Mouse (Mus musculus) liver, postnatal 0 days (tissue): ENCODE data around the gene Ctss. TPM values are rescaled to one million over a fixed set of nuclear protein-coding genes. Genes with fewer than 3 reads are reported as not detected.

Experiments used
- ATAC-seq: fragments of 200-750 bp; cut with Nextera tagmentation; 2 replicates; pipeline ENCODE4 v1.8.0; 2017; ENCODE audit warnings: mild to moderate bottlenecking, moderate library complexity
- DNase-seq: peaks from one replicate; pipeline ENCODE4 v3.0.0-alpha.2; 2016
- H3K27ac ChIP-seq: fragments of 300-500 bp; sonication (generic); 2 replicates; pipeline ENCODE4 v1.5.1; 2014; ENCODE audit warnings: antibody characterized with exemption, moderate library complexity, mild to moderate bottlenecking, low read depth
- H3K27me3 ChIP-seq: fragments of 300-500 bp; sonication (generic); 2 replicates; pipeline ENCODE4 v1.6.1; 2014; ENCODE audit warnings: low read length, control low read depth, mixed read lengths; ENCODE audit not compliant: insufficient read depth
- H3K36me3 ChIP-seq: fragments of 300-500 bp; sonication (generic); replicated peaks from 2 replicates; pipeline ENCODE4 v1.6.1; 2014; ENCODE audit warnings: mild to moderate bottlenecking, control low read depth, low read length, moderate library complexity, mixed read lengths; ENCODE audit not compliant: insufficient read depth
- H3K4me1 ChIP-seq: fragments of 300-500 bp; sonication (generic); 2 replicates; pipeline ENCODE4 v1.6.1; 2014; ENCODE audit warnings: antibody characterized with exemption, mild to moderate bottlenecking, control low read depth; ENCODE audit not compliant: insufficient read depth
- H3K4me2 ChIP-seq: fragments of 300-500 bp; sonication (generic); 2 replicates; pipeline ENCODE4 v1.6.1; 2014; ENCODE audit warnings: low read depth, mild to moderate bottlenecking, low read length, moderate library complexity, mixed read lengths
- H3K4me3 ChIP-seq: fragments of 300-500 bp; sonication (generic); 2 replicates; pipeline ENCODE4 v1.5.1; 2014; ENCODE audit warnings: low read depth, low read length
- H3K9ac ChIP-seq: fragments of 300-500 bp; sonication (generic); replicated peaks from 2 replicates; pipeline ENCODE4 v1.6.1; 2014; ENCODE audit warnings: mild to moderate bottlenecking, moderate library complexity
- H3K9me3 ChIP-seq: fragments of 300-500 bp; sonication (generic); 2 replicates; pipeline ENCODE4 v1.6.1; 2016; ENCODE audit warnings: mild to moderate bottlenecking, control low read depth, low read length, mixed read lengths
- CTCF ChIP-seq: sonication (generic); IDR thresholded peaks from 2 replicates; pipeline ENCODE4 v1.5.1; 2016; ENCODE audit warnings: antibody characterized with exemption, low read depth
- EP300 ChIP-seq: IDR thresholded peaks from 2 replicates; pipeline ENCODE4 v1.6.1; 2016; ENCODE audit warnings: antibody characterized with exemption, low read depth, mild to moderate bottlenecking
- whole genome bisulfite sequencing: fragments of 180-500 bp; shearing (Covaris S2); extraction: QIAGEN DNeasy Blood & Tissue Kit; methylation state at CpG from one replicate; pipeline ENCODE4 v1.1.7; 2014; ENCODE audit not compliant: insufficient replicate concordance; 5-methylcytosine and 5-hydroxymethylcytosine counted together
- polyA plus RNA-seq: library from polyadenylated mRNA; unstranded; fragments of >200 nt; fragmentation: Nextera tagmentation; extraction: Ambion mirVana; gene quantifications from 2 replicates; pipeline ENCODE4 v1.2.1, GENCODE M21; 2015

The Ctss gene
- polyA plus RNA-seq = 89.4 and 92.8 TPM in 2 replicates

DNA sequence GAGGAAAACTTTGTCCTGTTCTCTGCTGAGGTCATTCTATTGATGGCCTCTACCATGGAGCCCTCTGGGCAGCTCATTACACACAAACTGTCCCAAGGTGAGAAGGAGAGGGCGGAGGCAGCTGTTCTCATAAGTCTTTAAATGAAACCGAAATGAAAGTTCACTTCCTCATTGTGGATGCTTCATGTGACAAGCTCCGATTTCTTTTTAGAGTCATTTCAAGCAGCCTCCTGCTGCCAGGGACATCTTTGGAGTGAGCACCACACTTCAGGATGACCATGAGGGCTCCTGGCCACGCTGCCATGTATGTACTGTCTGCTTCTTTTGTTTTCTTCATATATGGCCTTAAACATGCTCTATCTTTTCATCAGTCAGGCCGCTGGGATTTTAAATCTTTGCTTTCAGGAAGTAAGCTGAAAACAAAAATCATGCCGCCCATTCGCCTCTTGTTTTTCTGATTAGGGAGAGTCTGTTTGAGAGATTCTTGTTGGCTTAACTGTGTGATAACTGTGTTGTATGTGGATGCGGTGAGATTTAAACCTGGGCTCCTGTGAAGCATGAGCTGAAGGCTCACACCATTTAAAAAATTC lies at the start of gene Ctss:
Gene Ctss, plus strand, starts transcription at position 165 of the 590 bp plus-strand sequence.
- 48% methylated on average over 8 of the region's 8 CpGs for WGBS
- H3K27ac ChIP-seq = peak within 1 kb of the TSS; percentile 19; the same call in 1 of the 2 replicates
- no peak within 1 kb of the TSS for H3K9ac ChIP-seq
- ATAC-seq = no peak
- DNase-seq = no peak
- no peaks in the 10 kb centered on the region for H3K9me3 ChIP-seq
- peak within 1 kb of the TSS; percentile 21 for H3K4me3 ChIP-seq
- peak within 1 kb of the TSS; percentile 34; the same call in 1 of the 2 replicates for H3K4me2 ChIP-seq
- H3K27me3 ChIP-seq = no peaks in the 10 kb centered on the region
- H3K4me1 ChIP-seq = peaks cover 8% of the 10 kb centered on the region; the same call in 1 of the 2 replicates
- H3K36me3 ChIP-seq = no peaks in the 10 kb centered on the region
- TF ChIP-seq EP300 = no peak
- TF ChIP-seq CTCF = no peak

DNA sequence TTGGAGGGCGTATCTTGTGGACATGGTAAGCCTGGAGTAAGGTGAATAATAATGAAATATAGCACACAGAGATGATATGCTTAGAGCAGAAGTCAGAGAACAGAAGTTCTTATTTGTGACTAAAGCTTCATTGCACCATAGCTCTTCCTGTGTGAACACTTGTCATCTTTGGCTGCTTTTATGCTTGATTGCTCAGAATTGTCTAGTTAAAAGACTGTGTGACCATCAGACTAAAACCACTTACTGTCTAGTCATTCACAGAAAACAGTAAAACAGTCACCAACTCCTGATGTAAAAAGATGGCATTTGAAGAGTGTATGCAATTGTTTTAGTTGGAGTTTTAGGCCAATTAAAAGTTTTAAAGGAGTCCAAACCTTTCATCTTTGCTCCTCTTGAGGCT lies 47.6 kb upstream of the Ctss start:
- no peaks in the 10 kb centered on the region for H3K4me1 ChIP-seq
- no peak overlapping the region for H3K9ac ChIP-seq
- H3K4me3 ChIP-seq = no peak overlapping the region
- H3K9me3 ChIP-seq = no peaks in the 10 kb centered on the region
- H3K27ac ChIP-seq = no peak overlapping the region
- no peak overlapping the region for H3K4me2 ChIP-seq
- H3K27me3 ChIP-seq = no peaks in the 10 kb centered on the region
- peaks cover 70% of the 10 kb centered on the region for H3K36me3 ChIP-seq
- WGBS = 89% methylated on average over 1 of the region's 1 CpGs
- ATAC-seq (no peak), DNase-seq (no peak)
- TF ChIP-seq EP300 = no peak
- no peak for TF ChIP-seq CTCF

DNA sequence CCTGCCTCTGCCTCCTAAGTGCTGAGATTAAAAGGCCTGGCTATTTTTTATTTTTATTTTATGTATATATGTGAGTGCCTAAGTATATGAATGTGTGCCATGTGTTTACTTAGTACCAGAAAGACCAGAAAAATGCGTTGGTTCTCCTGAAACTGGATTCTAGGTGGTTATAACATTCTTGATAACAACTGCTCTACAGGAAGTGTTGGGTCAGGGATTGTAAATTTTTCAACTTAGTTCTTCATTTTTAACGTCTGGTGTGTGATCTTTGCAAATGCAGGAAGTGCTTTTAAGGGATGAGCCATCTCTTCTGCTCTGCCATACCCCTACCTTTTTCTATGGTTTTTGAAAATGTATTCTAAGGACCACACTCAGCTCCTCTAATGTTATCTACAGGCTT lies 40.2 kb upstream of the Ctss start:
- ATAC-seq = no peak
- no peak for DNase-seq
- Histone ChIP-seq H3K27me3 (no peaks in the 10 kb centered on the region), H3K4me2 (no peak overlapping the region), H3K9me3 (no peaks in the 10 kb centered on the region), H3K9ac (no peak overlapping the region), H3K4me3 (no peak overlapping the region), H3K36me3 (peaks cover 63% of the 10 kb centered on the region), H3K27ac (0 out of 2 replicates have a peak overlapping the region, but pooled peaks have one; percentile 7), H3K4me1 (no peaks in the 10 kb centered on the region)
- no peak for TF ChIP-seq EP300
- no peak for TF ChIP-seq CTCF
- 36% methylated on average over 2 of the region's 2 CpGs for WGBS

DNA sequence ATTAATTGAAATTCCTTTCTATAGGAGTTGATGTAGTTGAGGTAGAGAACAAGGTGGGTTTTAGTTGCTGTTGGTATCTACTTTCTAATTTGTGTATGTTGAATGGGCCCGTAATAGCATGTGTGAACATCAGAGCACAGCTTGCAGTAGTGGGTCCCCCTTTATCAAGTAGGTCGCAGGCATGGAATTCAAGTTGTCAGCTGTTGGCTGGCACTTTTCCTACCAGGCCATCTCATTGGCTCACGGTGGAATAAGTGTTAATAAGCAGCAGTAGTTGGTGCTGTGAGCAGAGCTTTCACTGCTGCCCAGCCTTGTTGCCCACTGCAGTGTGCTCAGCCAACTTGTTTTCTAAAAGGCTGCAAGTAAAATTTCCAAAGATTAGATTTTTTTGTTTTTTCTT lies 37.9 kb upstream of the Ctss start:
- Histone ChIP-seq H3K9me3 (no peaks in the 10 kb centered on the region), H3K27ac (no peak overlapping the region), H3K9ac (no peak overlapping the region), H3K4me3 (no peak overlapping the region), H3K4me2 (no peak overlapping the region), H3K36me3 (peaks cover 67% of the 10 kb centered on the region), H3K27me3 (no peaks in the 10 kb centered on the region), H3K4me1 (no peaks in the 10 kb centered on the region)
- ATAC-seq (no peak), DNase-seq (no peak)
- no peak for TF ChIP-seq EP300
- no peak for TF ChIP-seq CTCF
- WGBS = 79% methylated on average over 3 of the region's 3 CpGs

DNA sequence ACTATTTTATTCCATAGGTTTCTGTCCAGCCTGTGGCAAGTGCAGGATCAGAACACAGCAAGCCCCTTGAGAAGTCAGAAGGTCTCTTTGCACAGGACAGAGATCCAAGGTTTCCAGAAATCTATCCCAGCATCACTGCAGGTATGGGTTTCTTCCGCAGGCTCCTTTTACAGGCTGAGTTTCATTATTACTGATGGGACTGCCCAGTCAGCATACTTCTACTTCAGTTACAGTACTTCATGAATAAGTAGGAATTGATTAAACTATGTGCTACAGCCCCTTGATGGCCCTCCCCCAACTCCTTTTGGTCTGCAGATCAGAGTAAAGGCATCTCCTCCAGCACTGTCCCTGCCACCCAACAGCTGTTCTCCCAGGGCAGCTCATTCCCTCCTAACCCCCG lies 36.3 kb upstream of the Ctss start:
- ATAC-seq (no peak), DNase-seq (no peak)
- no peak overlapping the region for H3K27ac ChIP-seq
- 92% methylated on average over 2 of the region's 2 CpGs for WGBS
- H3K9me3 ChIP-seq = no peaks in the 10 kb centered on the region
- H3K4me3 ChIP-seq = no peak overlapping the region
- H3K36me3 ChIP-seq = peaks cover 76% of the 10 kb centered on the region
- no peak for TF ChIP-seq CTCF
- no peak for TF ChIP-seq EP300
- H3K9ac ChIP-seq = no peak overlapping the region
- H3K27me3 ChIP-seq = no peaks in the 10 kb centered on the region
- H3K4me1 ChIP-seq = no peaks in the 10 kb centered on the region
- H3K4me2 ChIP-seq = no peak overlapping the region

DNA sequence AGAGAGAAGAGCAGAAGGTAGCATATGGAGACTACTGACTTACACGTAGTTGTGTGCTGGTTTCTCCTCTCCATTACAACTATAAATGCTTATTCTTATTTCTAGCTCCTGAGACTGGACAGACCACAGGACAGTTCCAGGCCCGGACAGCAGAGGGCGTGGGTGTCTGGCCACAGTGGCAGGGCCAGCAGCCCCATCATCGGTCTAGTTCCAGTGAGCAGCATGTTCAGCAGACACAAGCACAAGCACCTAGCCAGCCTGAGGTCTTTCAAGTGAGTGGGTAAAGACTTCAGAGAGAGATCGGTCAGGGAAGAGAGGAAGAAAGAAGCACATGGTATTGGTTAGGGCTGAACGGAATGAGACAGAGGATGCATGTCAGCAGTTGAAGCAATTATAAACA lies 32.2 kb upstream of the Ctss start:
- DNase-seq (peak; percentile 79), ATAC-seq (peak; percentile 53)

More for the DNA sequence above, 32.2 kb upstream of the Ctss start:
- Histone ChIP-seq H3K4me1 (0 out of 2 replicates have a peak, but pooled peaks cover 4% of the 10 kb centered on the region), H3K4me2 (no peak overlapping the region), H3K27me3 (no peaks in the 10 kb centered on the region), H3K4me3 (no peak overlapping the region), H3K36me3 (peaks cover 63% of the 10 kb centered on the region), H3K27ac (no peak overlapping the region), H3K9me3 (no peaks in the 10 kb centered on the region), H3K9ac (no peak overlapping the region)
- TF ChIP-seq EP300 (no peak), CTCF (peak; percentile 88)
- WGBS = 68% methylated on average over 6 of the region's 6 CpGs
